Comparison of ENCODE assay signal across 1 mouse cellular context in the genomic region with DNA sequence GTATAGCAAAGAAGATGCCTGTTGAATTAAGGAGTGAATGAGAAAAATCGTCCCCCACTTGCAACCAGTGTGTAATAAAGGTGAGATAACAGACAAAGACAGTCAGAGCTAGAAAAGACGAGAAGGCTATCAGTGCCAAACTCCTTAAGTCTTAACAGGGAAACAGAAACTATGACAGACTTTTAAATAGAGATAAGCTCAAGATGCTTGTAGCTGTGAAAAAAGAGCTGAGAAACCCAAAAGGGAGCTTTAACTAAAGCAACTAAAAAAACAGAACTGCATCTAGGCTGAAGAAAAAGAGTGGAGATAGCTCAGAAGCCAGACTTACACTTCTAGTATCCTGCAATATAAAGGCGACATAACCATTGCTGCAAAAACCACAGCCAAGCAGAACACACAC.
TF ChIP-seq lines count a peak whose summit lies in the region.

No protein-coding gene starts in this region.

TF ChIP-seq in MEL, 35 proteins besides CTCF, POLR2A, EP300 and RAD21 (continued from another document):
- TF ChIP-seq MEF2A (IDR thresholded peaks at IDR 0.05; ENCODE audit: extremely low read depth, insufficient replicate concordance, low read depth, low read length, poor library complexity, severe bottlenecking) (no peak), ZC3H11A (IDR thresholded peaks at IDR 0.05; ENCODE audit: low read depth, low read length) (no peak), SIN3A (IDR thresholded peaks at IDR 0.05; ENCODE audit: low read length) (peak; percentile 61), SMC3 (IDR thresholded peaks at IDR 0.05; ENCODE audit: low read depth, low read length) (no peak), POLR2AphosphoS2 (IDR thresholded peaks at IDR 0.05; ENCODE audit: low read length) (no peak), JUND (IDR thresholded peaks at IDR 0.05; ENCODE audit: low read depth, low read length) (no peak), E2F4 (IDR thresholded peaks at IDR 0.05; ENCODE audit: borderline replicate concordance, low read depth, low read length) (no peak), MAFK (IDR thresholded peaks at IDR 0.05; ENCODE audit: borderline replicate concordance, low read depth, low read length) (no peak), CHD1 (IDR thresholded peaks at IDR 0.05; ENCODE audit: low read depth, low read length) (no peak), MAZ (IDR thresholded peaks at IDR 0.05; ENCODE audit: low read depth, low read length) (no peak), KAT2A (conservative IDR thresholded peaks at IDR 0.05; ENCODE audit: low read depth, low read length) (no peak), TCF12 (IDR thresholded peaks at IDR 0.05; ENCODE audit: low read depth, low read length) (peak; percentile 84), ZMIZ1 (IDR thresholded peaks at IDR 0.05; ENCODE audit: low read depth, low read length) (no peak), POLR2AphosphoS5 (IDR thresholded peaks at IDR 0.05; ENCODE audit: borderline replicate concordance, low read depth, low read length) (no peak), UBTF (IDR thresholded peaks at IDR 0.05; ENCODE audit: borderline replicate concordance, insufficient read depth, low read depth, low read length) (no peak), GATA1 (IDR thresholded peaks at IDR 0.05; ENCODE audit: low read depth, low read length) (peak; percentile 94)
